Mouse (Mus musculus) midbrain, postnatal 0 days (tissue): Measurements from ENCODE around the gene Hist1h2bc. TPM values are rescaled to one million over a fixed set of nuclear protein-coding genes. Genes with fewer than 3 reads are reported as not detected.
"Not testable (repeated sequence)": the region's sequence is repeated elsewhere in the genome, so short reads cannot be mapped to it uniquely, and the experiment has no call there.

ENCODE experiments used
- ATAC-seq: fragments of 200-750 bp; cut with Nextera tagmentation; 2 replicates; pipeline ENCODE4 v1.8.0; 2017; ENCODE audit warnings: moderate number of reproducible peaks, mild to moderate bottlenecking, moderate TSS enrichment, moderate library complexity; ENCODE audit not compliant: low FRiP score
- DNase-seq: peaks from one replicate; pipeline ENCODE4 v3.0.0-alpha.2; 2015; ENCODE audit warnings: low spot score
- H3K27ac ChIP-seq: fragments of 300-500 bp; sonication (generic); 2 replicates; pipeline ENCODE4 v1.5.1; 2014; ENCODE audit warnings: low read depth, mild to moderate bottlenecking, low read length, mixed read lengths
- H3K27me3 ChIP-seq: fragments of 300-500 bp; sonication (generic); 2 replicates; pipeline ENCODE4 v1.6.1; 2014; ENCODE audit warnings: low read length, control low read depth, mixed read lengths; ENCODE audit not compliant: insufficient read depth
- H3K36me3 ChIP-seq: fragments of 300-500 bp; sonication (generic); 2 replicates; pipeline ENCODE4 v1.6.1; 2014; ENCODE audit warnings: low read length, control low read depth, mixed read lengths; ENCODE audit not compliant: insufficient read depth
- H3K4me1 ChIP-seq: fragments of 300-500 bp; sonication (generic); 2 replicates; pipeline ENCODE4 v1.6.1; 2014; ENCODE audit warnings: mild to moderate bottlenecking, control low read depth, antibody characterized with exemption, low read length, mixed read lengths; ENCODE audit not compliant: insufficient read depth
- H3K4me2 ChIP-seq: fragments of 300-500 bp; sonication (generic); 2 replicates; pipeline ENCODE4 v1.6.1; 2014; ENCODE audit warnings: low read depth, mild to moderate bottlenecking, low read length, mixed read lengths; ENCODE audit not compliant: poor library complexity, severe bottlenecking
- H3K4me3 ChIP-seq: fragments of 300-500 bp; sonication (generic); 2 replicates; pipeline ENCODE4 v1.5.1; 2014; ENCODE audit warnings: low read depth, mild to moderate bottlenecking, low read length, moderate library complexity
- H3K9ac ChIP-seq: fragments of 300-500 bp; sonication (generic); replicated peaks from 2 replicates; pipeline ENCODE4 v1.6.1; 2014; ENCODE audit warnings: mild to moderate bottlenecking, low read length, moderate library complexity, mixed read lengths; ENCODE audit not compliant: poor library complexity, severe bottlenecking
- H3K9me3 ChIP-seq: fragments of 300-500 bp; sonication (generic); 2 replicates; pipeline ENCODE4 v1.6.1; 2016; ENCODE audit warnings: low read length, control low read depth
- CTCF ChIP-seq: IDR thresholded peaks from 2 replicates; pipeline ENCODE4 v1.5.1; 2016; ENCODE audit warnings: antibody characterized with exemption, mild to moderate bottlenecking
- WGBS: fragments of 180-500 bp; shearing (Covaris S2); extraction: QIAGEN DNeasy Blood & Tissue Kit; methylation state at CpG from one replicate; pipeline ENCODE4 v1.1.7; 2014; 5-methylcytosine and 5-hydroxymethylcytosine counted together
- polyA plus RNA-seq: library from polyadenylated mRNA; unstranded; fragments of >200 nt; fragmentation: Nextera tagmentation; extraction: Ambion mirVana; gene quantifications from 2 replicates; pipeline ENCODE4 v1.2.1, GENCODE M21; 2015
- total RNA-seq: library from RNA; depleted of rRNA; stranded (reverse); fragments of >200 nt; gene quantifications from 2 replicates; pipeline ENCODE4 v1.2.3, GENCODE M21; 2014

Hist1h2bc gene
- total and polyA plus RNA-seq, 2 experiments from 2014 or later, result 23.7 to 125 TPM

GRCm38 (mm10) chr13:23709714-23710373 lies 25.8 kb downstream of the Hist1h2bc start:
- Histone ChIP-seq H3K27ac (no peak overlapping the region), H3K4me3 (peak overlapping the region; percentile 36), H3K4me2 (peak overlapping the region; percentile 55), H3K9me3 (no peaks in the 10 kb centered on the region), H3K36me3 (no peaks in the 10 kb centered on the region), H3K4me1 (no peaks in the 10 kb centered on the region), H3K9ac (peak overlapping the region; percentile 50), H3K27me3 (no peaks in the 10 kb centered on the region)
- TF ChIP-seq CTCF, result no peak
- WGBS, result 26% methylated on average over 14 of the region's 15 CpGs
- DNase-seq, result peak; percentile 5
- ATAC-seq, result no peak

GRCm38 (mm10) chr13:23710374-23711089 lies 26.5 kb downstream of the Hist1h2bc start, which contains the start of gene Hfe:
Hfe (minus strand) TSS chr13:23710854.
- TF ChIP-seq CTCF, result no peak
- no peaks in the 10 kb centered on the region for H3K4me1 ChIP-seq
- DNase-seq, result peak; percentile 15
- ATAC-seq, result 0 out of 2 replicates have a peak, but pooled peaks have one; percentile 44
- no peaks in the 10 kb centered on the region for H3K27me3 ChIP-seq
- peak within 1 kb of the TSS; percentile 50 for H3K9ac ChIP-seq
- H3K36me3 ChIP-seq, result no peaks in the 10 kb centered on the region
- H3K4me3 ChIP-seq, result peak within 1 kb of the TSS; percentile 36
- H3K9me3 ChIP-seq, result no peaks in the 10 kb centered on the region
- 0 out of 2 replicates have a peak within 1 kb of the TSS, but pooled peaks have one; percentile 18 for H3K27ac ChIP-seq
- WGBS, result 4% methylated on average over 17 of the region's 17 CpGs
- H3K4me2 ChIP-seq, result peak within 1 kb of the TSS; percentile 55

GRCm38 (mm10) chr13:23716261-23717042 lies 32.5 kb downstream of the Hist1h2bc start:
- H3K4me3 ChIP-seq, result no peak overlapping the region
- H3K27ac ChIP-seq, result no peak overlapping the region
- no peak overlapping the region for H3K9ac ChIP-seq
- no peak overlapping the region for H3K4me2 ChIP-seq
- no peak for ATAC-seq
- H3K4me1 ChIP-seq, result no peaks in the 10 kb centered on the region
- no peaks in the 10 kb centered on the region for H3K36me3 ChIP-seq
- no peak for TF ChIP-seq CTCF
- H3K9me3 ChIP-seq, result no peaks in the 10 kb centered on the region
- 91% methylated on average over 5 of the region's 5 CpGs for WGBS
- H3K27me3 ChIP-seq, result no peaks in the 10 kb centered on the region
- no peak for DNase-seq

- Histone ChIP-seq H3K27me3 (no peaks in the 10 kb centered on the region), H3K9ac (no peak overlapping the region), H3K27ac (no peak overlapping the region), H3K4me1 (no peaks in the 10 kb centered on the region), H3K4me2 (no peak overlapping the region), H3K4me3 (no peak overlapping the region), H3K36me3 (no peaks in the 10 kb centered on the region), H3K9me3 (no peaks in the 10 kb centered on the region)
- DNase-seq (no peak), ATAC-seq (no peak)
- WGBS, result 62% methylated on average over 11 of the region's 11 CpGs
- TF ChIP-seq CTCF, result no peak
These were observed 33.2 kb downstream of the Hist1h2bc start for GRCm38 (mm10) chr13:23717176-23717575.

DNA sequence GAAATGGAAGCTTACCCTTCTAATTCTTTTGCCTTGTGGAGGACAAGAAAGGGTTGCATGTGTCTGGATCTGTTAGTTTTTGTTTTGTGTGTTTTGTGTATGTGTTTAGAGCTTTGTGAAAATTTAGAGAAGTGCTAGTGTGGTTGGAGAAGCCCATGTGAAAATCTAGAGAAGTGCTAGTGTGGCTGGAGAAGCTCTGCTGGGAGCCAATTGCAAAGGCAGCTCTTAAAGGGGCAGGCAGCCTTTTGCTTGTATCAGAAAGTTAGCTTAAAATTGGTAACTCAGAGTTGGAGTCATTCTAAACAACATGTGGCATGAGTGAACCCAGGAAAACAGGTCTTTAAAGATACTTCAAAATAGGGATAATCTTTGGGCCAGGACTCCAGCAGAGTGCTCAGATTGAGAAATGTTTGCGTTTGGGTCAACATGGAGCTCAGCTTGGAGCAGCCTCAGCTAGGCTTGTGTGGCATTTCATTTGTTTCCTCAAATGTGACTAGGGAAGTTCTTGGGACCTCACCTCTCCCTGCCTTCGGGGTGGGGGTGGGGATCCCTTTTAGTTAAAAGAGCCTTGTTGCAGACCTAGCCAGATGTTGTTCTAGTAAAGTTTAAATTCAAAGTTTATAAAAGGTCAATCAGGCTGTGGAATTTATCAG lies 33.7 kb downstream of the Hist1h2bc start:
- DNase-seq, H3K4me1 ChIP-seq, ATAC-seq, H3K9ac ChIP-seq, H3K4me3 ChIP-seq, H3K36me3 ChIP-seq, H3K4me2 ChIP-seq, H3K27ac ChIP-seq, H3K9me3 ChIP-seq, H3K27me3 ChIP-seq: not testable (repeated sequence)
- 14% methylated on average over 2 of the region's 2 CpGs for WGBS
